Mouse (Mus musculus) embryonic facial prominence, embryonic 10.5 days (tissue): ENCODE results near the gene Sh3gl2. TPM values are rescaled to one million over a fixed set of nuclear protein-coding genes. Genes with fewer than 3 reads are reported as not detected.

Experiments
- DNase-seq: peaks from one replicate; pipeline ENCODE4 v3.0.0-alpha.2; 2017; ENCODE audit warnings: low spot score
- H3K27ac ChIP-seq: fragments of 300-500 bp; sonication (generic); replicated peaks from 2 replicates; pipeline ENCODE4 v1.5.1; 2016; ENCODE audit warnings: mild to moderate bottlenecking
- H3K27me3 ChIP-seq: fragments of 300-500 bp; sonication (generic); replicated peaks from 2 replicates; pipeline ENCODE4 v1.6.1; 2016; ENCODE audit warnings: low read depth, mild to moderate bottlenecking; ENCODE audit not compliant: poor library complexity, severe bottlenecking
- H3K36me3 ChIP-seq: fragments of 300-500 bp; sonication (generic); replicated peaks from 2 replicates; pipeline ENCODE4 v1.6.1; 2016; ENCODE audit warnings: mild to moderate bottlenecking, moderate library complexity
- H3K4me1 ChIP-seq: fragments of 300-500 bp; sonication (generic); 2 replicates; pipeline ENCODE4 v1.6.1; 2016
- H3K4me3 ChIP-seq: fragments of 300-500 bp; sonication (generic); 2 replicates; pipeline ENCODE4 v1.5.1; 2016; ENCODE audit warnings: mild to moderate bottlenecking, moderate library complexity
- H3K9me3 ChIP-seq: fragments of 300-500 bp; sonication (generic); 2 replicates; pipeline ENCODE4 v1.6.1; 2016; ENCODE audit warnings: mild to moderate bottlenecking
- WGBS: fragments of 180-500 bp; shearing (Covaris S2); methylation state at CpG from one replicate; pipeline ENCODE4 v1.1.7; 2016; 5-methylcytosine and 5-hydroxymethylcytosine counted together
- polyA plus RNA-seq: library from polyadenylated mRNA; unstranded; fragments of >200 nt; fragmentation: Nextera tagmentation; extraction: Ambion mirVana; gene quantifications from 2 replicates; pipeline ENCODE4 v1.2.1, GENCODE M21; 2016

The Sh3gl2 gene
- polyA plus RNA-seq, 1 experiment from 2014 or later, result 3.0 TPM

DNA sequence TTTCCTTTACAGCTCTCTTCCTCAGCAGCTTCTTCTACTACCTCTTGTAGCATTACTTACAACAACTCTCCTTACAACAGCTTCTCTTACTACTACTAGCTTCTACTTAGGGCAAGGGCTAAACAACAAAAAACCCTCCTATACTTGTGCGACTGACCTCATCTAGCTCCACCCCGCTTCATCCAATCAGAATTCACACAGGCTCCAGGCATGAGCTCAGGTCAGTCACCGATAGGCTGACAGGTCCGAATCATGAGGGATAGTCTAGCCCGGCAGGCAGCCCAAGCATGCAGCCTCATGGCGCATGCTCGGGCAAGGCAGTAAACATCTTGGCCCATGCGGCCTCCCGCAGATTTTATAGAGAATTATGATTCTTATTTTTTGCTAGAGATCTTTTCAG, 78.2 kb downstream of the Sh3gl2 start:
- Histone ChIP-seq H3K4me3 (no peak overlapping the region), H3K9me3 (no peaks in the 10 kb centered on the region), H3K4me1 (no peaks in the 10 kb centered on the region), H3K27ac (no peak overlapping the region), H3K36me3 (no peaks in the 10 kb centered on the region), H3K27me3 (no peaks in the 10 kb centered on the region)
- no peak for DNase-seq
- 93% methylated on average over 9 of the region's 9 CpGs for WGBS

DNA sequence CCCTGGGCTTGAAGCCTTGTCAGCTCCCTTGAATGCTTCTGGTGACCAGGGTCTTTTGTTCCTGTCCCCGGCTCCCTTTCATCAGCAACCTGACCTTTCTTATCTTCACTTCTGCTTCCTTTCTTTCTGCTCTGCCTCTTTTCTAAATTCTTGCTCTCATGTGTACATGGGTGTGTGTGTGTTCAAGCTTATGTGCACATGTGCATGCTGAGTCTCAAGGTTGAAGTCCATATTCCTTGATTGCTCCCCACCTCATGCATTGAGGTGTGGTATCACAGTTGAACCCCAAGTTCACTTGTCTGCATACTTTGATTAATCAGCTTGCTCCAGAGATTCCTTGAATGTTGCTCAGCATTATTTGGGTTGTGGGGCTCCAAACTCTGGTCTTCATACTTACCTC, 85.1 kb downstream of the Sh3gl2 start:
- no peaks in the 10 kb centered on the region for H3K9me3 ChIP-seq
- H3K36me3 ChIP-seq, result no peaks in the 10 kb centered on the region
- no peak overlapping the region for H3K4me3 ChIP-seq
- H3K4me1 ChIP-seq, result no peaks in the 10 kb centered on the region
- WGBS, result 88% methylated on average over 1 of the region's 1 CpGs
- DNase-seq, result no peak
- no peaks in the 10 kb centered on the region for H3K27me3 ChIP-seq
- H3K27ac ChIP-seq, result no peak overlapping the region

DNA sequence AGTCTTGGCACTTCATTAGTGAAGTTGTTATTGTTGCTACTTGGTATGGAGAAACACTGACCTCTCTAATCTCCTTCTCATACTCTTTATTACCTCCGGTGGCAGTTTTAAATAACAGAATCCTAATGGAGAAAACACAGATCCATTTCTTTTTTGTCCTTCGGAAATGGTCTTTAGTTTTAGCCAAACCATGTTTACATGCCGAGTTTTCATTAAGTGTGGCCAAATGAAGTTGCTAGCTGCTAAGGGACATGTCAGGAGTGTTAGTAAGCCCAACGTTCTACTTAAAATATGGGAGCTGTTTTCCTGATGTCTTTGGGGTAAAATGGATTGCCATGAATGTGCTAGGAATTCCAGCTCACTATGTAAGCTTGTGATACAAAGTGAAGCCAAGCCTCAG, 86.4 kb downstream of the Sh3gl2 start:
- 85% methylated on average over 4 of the region's 4 CpGs for WGBS

DNA sequence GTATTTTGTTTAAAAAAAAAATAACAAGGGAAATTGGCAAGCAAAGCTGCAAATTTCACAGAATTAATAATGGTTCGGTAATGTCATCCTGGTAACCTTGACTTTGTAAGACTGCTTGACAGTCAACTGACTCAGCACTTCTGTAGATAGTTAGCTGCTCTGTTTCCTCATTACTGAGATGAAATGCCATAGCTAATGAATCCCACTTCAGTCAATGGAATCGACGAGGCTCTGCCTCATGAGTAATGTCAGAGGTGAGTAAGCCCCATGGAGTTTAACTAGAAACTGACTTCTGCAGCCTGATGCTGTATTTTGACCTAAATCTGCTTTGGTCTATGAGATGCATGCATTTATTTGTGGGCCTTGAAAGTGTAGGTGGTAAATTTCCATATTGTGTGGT, 88.4 kb downstream of the Sh3gl2 start:
- Histone ChIP-seq H3K27ac (no peak overlapping the region), H3K27me3 (no peaks in the 10 kb centered on the region), H3K9me3 (no peaks in the 10 kb centered on the region), H3K4me1 (no peaks in the 10 kb centered on the region), H3K4me3 (no peak overlapping the region), H3K36me3 (no peaks in the 10 kb centered on the region)
- DNase-seq, result no peak
- WGBS, result 77% methylated on average over 3 of the region's 3 CpGs

More for the DNA sequence above, 86.4 kb downstream of the Sh3gl2 start:
- H3K4me3 ChIP-seq, result no peak overlapping the region
- no peaks in the 10 kb centered on the region for H3K9me3 ChIP-seq
- H3K27me3 ChIP-seq, result no peaks in the 10 kb centered on the region
- no peaks in the 10 kb centered on the region for H3K36me3 ChIP-seq
- DNase-seq, result no peak
- no peak overlapping the region for H3K27ac ChIP-seq
- H3K4me1 ChIP-seq, result no peaks in the 10 kb centered on the region

DNA sequence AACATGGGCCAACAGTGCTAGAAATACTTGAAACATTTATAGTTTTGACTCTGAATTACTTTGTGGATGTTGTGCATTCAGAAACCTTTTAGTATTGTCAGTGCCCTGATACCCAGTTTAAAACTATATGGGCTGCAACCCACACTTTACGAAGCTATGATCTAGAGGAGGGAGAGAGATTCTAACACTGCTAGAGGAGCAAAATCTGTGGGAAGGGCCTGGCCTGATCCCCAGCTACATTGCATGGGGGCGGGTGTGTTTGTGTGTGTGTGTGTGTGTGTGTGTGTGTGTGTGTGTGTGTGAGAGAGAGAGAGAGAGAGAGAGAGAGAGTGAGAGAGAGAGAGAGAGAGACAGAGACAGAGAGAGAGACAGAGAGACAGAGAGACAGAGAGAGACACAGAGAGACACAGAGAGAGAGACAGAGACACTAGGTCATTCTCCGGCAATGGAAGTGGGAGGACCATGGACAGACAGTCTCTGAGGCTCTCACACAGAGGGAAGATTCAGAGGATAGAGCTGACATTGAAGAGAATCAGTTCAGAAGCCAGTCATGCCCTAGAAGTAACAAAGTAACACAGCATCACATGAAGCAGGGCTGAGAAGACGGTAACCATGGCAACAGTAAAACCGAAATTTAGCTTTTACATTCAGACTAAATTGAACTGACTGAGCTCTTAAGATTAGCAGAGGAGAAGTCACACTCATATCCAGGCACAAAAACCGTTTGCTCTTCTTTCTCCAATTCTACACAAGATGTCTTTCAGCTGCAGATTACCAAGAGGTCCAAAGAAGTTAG, 95.9 kb downstream of the Sh3gl2 start:
- H3K4me3 ChIP-seq, result no peak overlapping the region
- H3K9me3 ChIP-seq, result no peaks in the 10 kb centered on the region
- no peaks in the 10 kb centered on the region for H3K36me3 ChIP-seq
- DNase-seq, result no peak
- WGBS, result 88% methylated on average over 6 of the region's 6 CpGs
- H3K27me3 ChIP-seq, result no peaks in the 10 kb centered on the region
- H3K27ac ChIP-seq, result no peak overlapping the region
- no peaks in the 10 kb centered on the region for H3K4me1 ChIP-seq

DNA sequence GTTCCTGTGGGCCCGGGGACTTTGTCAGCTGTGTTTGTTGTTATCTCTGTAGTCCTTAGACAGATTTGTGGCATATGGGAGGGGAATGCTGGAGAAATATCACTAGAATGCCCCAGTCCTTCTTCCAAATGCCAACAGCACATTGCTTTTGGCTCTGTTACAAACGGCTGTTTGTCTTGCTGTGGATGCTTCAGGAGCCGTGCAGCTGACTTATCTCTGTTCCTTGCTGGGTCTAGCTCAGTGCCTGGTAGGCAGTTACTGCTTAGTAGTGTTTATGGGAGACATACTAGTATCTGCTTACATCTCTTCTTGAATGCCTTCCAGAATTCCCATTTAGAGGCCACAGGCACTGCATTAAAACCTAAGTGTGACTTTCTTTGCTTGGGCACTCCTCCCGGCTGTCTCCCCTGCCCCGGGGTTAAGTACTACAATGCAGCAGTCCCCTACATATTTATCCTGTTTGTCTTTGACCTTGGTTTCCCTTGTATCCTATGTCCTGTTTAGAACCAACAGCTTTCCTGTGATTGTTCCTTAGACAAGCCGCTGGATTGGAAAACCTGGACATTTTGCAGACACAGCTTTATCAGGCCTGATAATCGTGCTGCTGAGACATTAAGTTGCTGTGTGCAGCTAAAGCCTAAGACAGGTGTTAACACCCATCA, 101.1 kb downstream of the Sh3gl2 start:
- DNase-seq, result no peak
- 83% methylated on average over 7 of the region's 7 CpGs for WGBS
- Histone ChIP-seq H3K36me3 (no peaks in the 10 kb centered on the region), H3K4me1 (no peaks in the 10 kb centered on the region; the same call in 1 of the 2 replicates), H3K27ac (no peak overlapping the region), H3K9me3 (no peaks in the 10 kb centered on the region), H3K27me3 (no peaks in the 10 kb centered on the region), H3K4me3 (no peak overlapping the region)

DNA sequence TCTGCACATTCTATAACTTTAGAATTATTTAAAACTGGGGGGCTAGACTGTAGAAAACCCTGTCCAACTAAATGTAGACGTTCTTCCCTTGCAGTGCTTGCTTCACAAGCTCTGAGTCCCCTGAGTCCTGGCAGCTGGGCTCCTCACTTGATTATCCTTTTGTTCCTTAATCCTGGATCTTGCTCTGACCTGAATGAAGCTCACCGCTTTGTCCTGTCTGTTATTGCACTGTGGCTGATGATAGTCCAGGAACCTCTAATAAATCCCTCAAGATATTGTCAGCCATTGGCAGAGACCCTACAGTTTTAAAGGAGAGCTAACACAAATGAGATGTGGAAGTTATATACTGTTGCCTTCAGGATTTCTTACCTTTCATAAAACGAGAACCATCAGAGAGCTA, 114.2 kb downstream of the Sh3gl2 start:
- DNase-seq, result no peak
- no peaks in the 10 kb centered on the region for H3K36me3 ChIP-seq
- WGBS, result 54% methylated on average over 3 of the region's 3 CpGs

DNA sequence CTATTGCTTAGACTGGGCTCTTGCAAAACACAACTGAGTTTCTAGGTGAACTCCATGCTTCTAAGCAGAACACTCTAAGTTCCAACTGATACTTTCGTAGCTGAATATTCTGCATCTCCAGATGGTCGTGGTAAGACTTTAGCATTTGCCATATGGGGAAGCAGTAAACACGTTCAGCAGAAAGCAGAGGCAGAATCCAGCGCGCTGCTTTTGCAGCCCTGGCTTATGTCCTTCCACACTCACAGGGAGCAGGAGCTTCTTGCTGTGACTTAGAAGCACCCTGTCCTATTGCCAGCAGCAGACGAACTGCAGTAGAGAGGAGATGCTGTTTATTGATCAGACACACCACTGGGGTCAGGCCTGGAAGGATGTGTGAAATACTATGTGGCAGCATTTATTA, 120.5 kb downstream of the Sh3gl2 start:
- Histone ChIP-seq H3K36me3 (no peaks in the 10 kb centered on the region), H3K4me3 (no peak overlapping the region), H3K9me3 (no peaks in the 10 kb centered on the region), H3K27me3 (no peaks in the 10 kb centered on the region), H3K27ac (no peak overlapping the region), H3K4me1 (no peaks in the 10 kb centered on the region)
- no peak for DNase-seq
- 87% methylated on average over 6 of the region's 6 CpGs for WGBS

More for the DNA sequence above, 114.2 kb downstream of the Sh3gl2 start:
- H3K9me3 ChIP-seq, result no peaks in the 10 kb centered on the region
- H3K4me1 ChIP-seq, result no peaks in the 10 kb centered on the region
- H3K27me3 ChIP-seq, result no peaks in the 10 kb centered on the region
- no peak overlapping the region for H3K4me3 ChIP-seq
- no peak overlapping the region for H3K27ac ChIP-seq

DNA sequence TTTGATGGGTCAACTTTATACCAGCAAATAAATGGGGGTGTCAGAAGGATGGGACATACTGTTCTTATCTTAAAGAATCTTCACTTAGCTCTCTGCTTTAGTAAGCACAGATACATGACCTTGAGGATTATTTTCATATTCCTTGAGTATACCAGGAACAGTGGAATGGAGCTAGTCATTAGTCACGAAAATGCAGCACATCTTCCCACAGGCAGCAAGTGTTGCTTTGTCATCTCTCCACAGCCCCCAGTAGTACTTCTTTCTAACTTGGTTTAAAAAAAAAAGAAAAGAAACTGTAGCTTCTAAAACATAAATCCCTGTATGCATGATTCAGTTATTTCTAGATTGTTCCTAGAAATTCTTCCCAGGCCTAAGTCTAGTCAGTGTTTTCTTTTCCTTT, 121.1 kb downstream of the Sh3gl2 start:
- DNase-seq, result no peak
- no peaks in the 10 kb centered on the region for H3K9me3 ChIP-seq
- no peak overlapping the region for H3K4me3 ChIP-seq
- WGBS, result 88% methylated on average over 1 of the region's 1 CpGs
- no peak overlapping the region for H3K27ac ChIP-seq
- no peaks in the 10 kb centered on the region for H3K4me1 ChIP-seq
- H3K36me3 ChIP-seq, result no peaks in the 10 kb centered on the region
- no peaks in the 10 kb centered on the region for H3K27me3 ChIP-seq

DNA sequence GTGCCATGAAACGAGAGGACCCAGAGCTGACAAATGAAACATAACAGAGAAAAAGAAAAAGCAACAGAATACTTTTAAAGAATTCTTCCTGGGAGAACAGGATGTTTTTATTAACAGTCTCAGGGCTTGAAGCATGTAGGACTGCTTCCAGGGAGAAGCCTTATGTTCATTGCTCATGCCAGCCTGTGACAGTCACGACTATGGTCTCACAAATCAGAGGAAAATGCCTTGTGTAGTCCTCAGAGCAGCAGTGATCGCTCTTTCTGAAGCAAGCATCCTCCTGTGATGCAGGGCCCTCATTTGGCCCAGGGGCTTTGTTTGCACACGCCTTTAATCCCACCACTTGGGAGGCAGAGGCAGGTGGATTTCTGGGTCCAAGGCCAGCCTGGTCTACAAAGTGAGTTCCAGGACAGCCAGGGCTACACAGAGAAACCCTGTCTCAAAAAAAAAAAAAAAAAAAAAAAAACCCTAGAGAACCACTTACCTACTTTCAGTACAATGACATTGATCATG, 129.8 kb downstream of the Sh3gl2 start:
- Histone ChIP-seq H3K27me3 (no peaks in the 10 kb centered on the region), H3K4me3 (no peak overlapping the region), H3K4me1 (no peaks in the 10 kb centered on the region), H3K36me3 (no peaks in the 10 kb centered on the region), H3K9me3 (no peaks in the 10 kb centered on the region), H3K27ac (no peak overlapping the region)
- no peak for DNase-seq
- 79% methylated on average over 4 of the region's 4 CpGs for WGBS

DNA sequence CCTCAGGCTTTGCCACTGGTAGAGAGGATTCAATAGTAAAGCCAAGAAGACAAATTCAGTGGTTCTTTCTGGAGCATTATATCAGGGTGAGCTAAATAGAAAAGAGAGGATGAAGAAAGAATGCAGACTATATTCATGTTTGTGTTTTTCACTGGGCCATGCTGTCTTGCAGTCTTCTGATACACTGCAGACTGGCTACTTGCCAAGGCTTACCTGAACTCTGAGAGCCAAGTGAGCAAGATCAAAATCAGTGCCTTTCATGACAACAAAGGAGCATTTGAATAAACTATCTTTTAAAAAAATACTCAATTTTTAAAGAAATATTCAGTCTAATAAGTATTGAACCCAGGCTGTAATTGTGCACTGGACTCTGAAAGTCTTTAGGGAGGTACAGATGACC, 131.4 kb downstream of the Sh3gl2 start:
- Histone ChIP-seq H3K36me3 (no peaks in the 10 kb centered on the region), H3K4me1 (no peaks in the 10 kb centered on the region), H3K27me3 (no peaks in the 10 kb centered on the region), H3K27ac (no peak overlapping the region), H3K9me3 (no peaks in the 10 kb centered on the region), H3K4me3 (no peak overlapping the region)
- DNase-seq, result no peak

DNA sequence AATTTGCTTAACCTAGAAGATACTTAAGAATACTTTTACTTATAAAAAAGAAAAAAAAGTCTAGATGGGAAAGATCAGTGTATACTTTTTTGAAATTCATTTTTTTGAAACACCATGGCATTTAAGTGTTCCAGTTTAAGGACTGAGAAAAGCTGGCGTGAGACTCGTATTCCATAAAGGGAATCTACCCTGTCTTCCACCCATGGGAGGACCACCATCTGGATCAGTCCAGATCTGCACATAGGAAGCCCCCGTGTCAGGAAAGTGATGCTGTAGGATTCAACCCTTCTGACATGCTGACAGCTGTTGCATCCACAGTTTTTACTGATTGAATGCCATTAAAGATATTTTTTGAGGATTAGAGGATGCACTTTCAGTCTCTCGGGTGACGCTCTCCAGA, 134.2 kb downstream of the Sh3gl2 start:
- DNase-seq, result no peak
- H3K4me3 ChIP-seq, result no peak overlapping the region
- H3K9me3 ChIP-seq, result no peaks in the 10 kb centered on the region
- no peaks in the 10 kb centered on the region for H3K27me3 ChIP-seq
- no peaks in the 10 kb centered on the region for H3K36me3 ChIP-seq
- H3K27ac ChIP-seq, result no peak overlapping the region
- H3K4me1 ChIP-seq, result no peaks in the 10 kb centered on the region
- 88% methylated on average over 5 of the region's 5 CpGs for WGBS

DNA sequence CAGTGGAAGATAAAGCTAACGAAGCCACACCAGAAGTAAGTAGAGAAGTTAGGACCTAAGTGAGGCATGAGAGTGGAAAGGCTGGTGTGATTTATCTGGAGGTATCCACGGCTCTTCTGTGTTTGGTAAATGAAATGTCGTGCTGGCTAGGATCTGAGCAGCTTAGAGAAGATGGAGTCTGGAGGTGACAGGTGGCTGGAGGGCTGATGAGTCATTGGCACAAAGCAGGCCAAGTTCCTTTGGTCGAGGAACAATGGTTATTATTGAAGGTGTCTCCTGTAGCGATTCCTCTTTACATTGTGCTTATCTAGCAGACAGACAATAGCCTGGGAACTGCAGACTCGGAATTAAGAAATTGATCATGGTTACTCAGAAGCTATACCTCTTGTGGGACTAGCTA, 135.8 kb downstream of the Sh3gl2 start:
- DNase-seq, result no peak
- Histone ChIP-seq H3K9me3 (no peaks in the 10 kb centered on the region), H3K27ac (no peak overlapping the region), H3K4me3 (no peak overlapping the region), H3K4me1 (no peaks in the 10 kb centered on the region), H3K27me3 (no peaks in the 10 kb centered on the region), H3K36me3 (no peaks in the 10 kb centered on the region)
- WGBS, result 82% methylated on average over 6 of the region's 6 CpGs
